Mouse (Mus musculus) hindbrain, postnatal 0 days (tissue): ENCODE results near the gene Sept3. TPM values are rescaled to one million over a fixed set of nuclear protein-coding genes. Genes with fewer than 3 reads are reported as not detected.

Experiments
- ATAC-seq: fragments of 200-750 bp; cut with Nextera tagmentation; 2 replicates; pipeline ENCODE4 v1.8.0; 2017; ENCODE audit warnings: mild to moderate bottlenecking, moderate TSS enrichment, moderate library complexity
- DNase-seq: peaks from one replicate; pipeline ENCODE4 v3.0.0-alpha.2; 2015; ENCODE audit warnings: low spot score
- H3K27ac ChIP-seq: fragments of 300-500 bp; sonication (generic); 2 replicates; pipeline ENCODE4 v1.5.1; 2014; ENCODE audit warnings: mild to moderate bottlenecking
- H3K27me3 ChIP-seq: fragments of 300-500 bp; sonication (generic); 2 replicates; pipeline ENCODE4 v1.6.1; 2014; ENCODE audit warnings: low read length, mixed read lengths; ENCODE audit not compliant: insufficient read depth
- H3K36me3 ChIP-seq: fragments of 300-500 bp; sonication (generic); 2 replicates; pipeline ENCODE4 v1.6.1; 2014; ENCODE audit warnings: low read length, mixed read lengths; ENCODE audit not compliant: insufficient read depth
- H3K4me1 ChIP-seq: fragments of 300-500 bp; sonication (generic); 2 replicates; pipeline ENCODE4 v1.6.1; 2014; ENCODE audit warnings: antibody characterized with exemption, low read length, mixed read lengths; ENCODE audit not compliant: insufficient read depth
- H3K4me2 ChIP-seq: fragments of 300-500 bp; sonication (generic); 2 replicates; pipeline ENCODE4 v1.6.1; 2014; ENCODE audit warnings: low read depth, mild to moderate bottlenecking, low read length, moderate library complexity, mixed read lengths
- H3K4me3 ChIP-seq: fragments of 300-500 bp; sonication (generic); 2 replicates; pipeline ENCODE4 v1.5.1; 2014; ENCODE audit warnings: low read length
- H3K9ac ChIP-seq: fragments of 300-500 bp; sonication (generic); replicated peaks from 2 replicates; pipeline ENCODE4 v1.6.1; 2014; ENCODE audit warnings: mild to moderate bottlenecking, low read length, moderate library complexity, mixed read lengths
- H3K9me3 ChIP-seq: fragments of 300-500 bp; sonication (generic); 2 replicates; pipeline ENCODE4 v1.6.1; 2016; ENCODE audit warnings: low read length, mixed read lengths
- CTCF ChIP-seq: IDR thresholded peaks from 2 replicates; pipeline ENCODE4 v1.5.1; 2016; ENCODE audit warnings: antibody characterized with exemption, control low read depth, low read depth
- WGBS: fragments of 180-500 bp; shearing (Covaris S2); extraction: QIAGEN DNeasy Blood & Tissue Kit; methylation state at CpG from one replicate; pipeline ENCODE4 v1.1.7; 2014; 5-methylcytosine and 5-hydroxymethylcytosine counted together
- polyA plus RNA-seq: library from polyadenylated mRNA; unstranded; fragments of >200 nt; fragmentation: Nextera tagmentation; extraction: Ambion mirVana; gene quantifications from 2 replicates; pipeline ENCODE4 v1.2.1, GENCODE M21; 2015
- total RNA-seq: library from RNA; depleted of rRNA; stranded (reverse); fragments of >200 nt; gene quantifications from 2 replicates; pipeline ENCODE4 v1.2.3, GENCODE M21; 2014; rRNA removed

Sept3 gene
- 393 and 404 TPM in 2 replicates for total RNA-seq
- 299 and 320 TPM in 2 replicates for polyA plus RNA-seq

DNA sequence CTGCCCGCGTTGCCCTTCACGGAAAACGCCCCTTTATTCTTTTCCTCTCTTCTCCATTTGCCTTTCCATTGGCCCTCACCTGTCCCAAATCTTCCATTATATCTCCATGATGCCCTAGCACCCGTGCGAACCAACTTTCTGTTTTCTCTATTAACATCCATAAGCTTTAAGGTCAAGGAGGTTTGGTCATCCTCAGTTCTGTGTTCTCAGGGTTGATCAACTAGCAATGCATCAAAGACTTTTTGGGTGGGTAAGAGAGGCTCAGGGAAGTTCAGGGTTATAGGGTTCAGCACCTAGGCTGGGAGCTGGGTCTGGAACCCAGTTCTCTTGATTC is at the start of gene Sept3:
Sept3 (plus strand) TSS at position 301 of the 334 bp plus-strand sequence.
- H3K4me3 ChIP-seq = peak within 1 kb of the TSS; percentile 71
- ATAC-seq (no peak), DNase-seq (no peak)
- WGBS = 26% methylated on average over 6 of the region's 6 CpGs
- H3K4me2 ChIP-seq = peak within 1 kb of the TSS; percentile 89
- H3K27me3 ChIP-seq = no peaks in the 10 kb centered on the region
- peak within 1 kb of the TSS; percentile 97 for H3K9ac ChIP-seq
- H3K4me1 ChIP-seq = peaks cover 31% of the 10 kb centered on the region
- no peaks in the 10 kb centered on the region for H3K9me3 ChIP-seq
- TF ChIP-seq CTCF = no peak
- peaks cover 6% of the 10 kb centered on the region; the same call in 1 of the 2 replicates for H3K36me3 ChIP-seq
- peak within 1 kb of the TSS; percentile 95 for H3K27ac ChIP-seq

DNA sequence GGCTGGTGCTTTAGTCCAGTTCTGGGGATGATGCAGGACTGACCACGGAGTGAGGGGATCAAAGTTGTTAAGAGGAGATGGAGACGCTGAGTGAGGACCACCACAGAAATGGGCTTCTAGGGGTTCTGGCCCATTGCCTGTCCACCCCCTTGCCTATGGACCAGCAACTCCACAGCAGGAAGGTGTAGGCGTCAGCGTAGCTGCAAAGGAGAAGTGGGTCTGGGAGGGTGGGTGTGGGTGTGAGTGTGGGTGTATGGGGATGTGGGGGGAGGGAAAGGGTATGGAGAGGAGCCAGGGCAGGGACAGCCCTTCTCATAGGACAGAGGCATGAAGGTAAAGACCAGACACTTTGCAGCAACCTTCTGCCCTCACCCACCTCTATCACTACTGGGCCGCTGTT is 48.9 kb upstream of the Sept3 start:
- Histone ChIP-seq H3K4me2 (no peak overlapping the region), H3K4me3 (no peak overlapping the region), H3K9me3 (no peaks in the 10 kb centered on the region), H3K27me3 (no peaks in the 10 kb centered on the region; the same call in 1 of the 2 replicates), H3K27ac (no peak overlapping the region), H3K9ac (no peak overlapping the region), H3K4me1 (0 out of 2 replicates have a peak, but pooled peaks cover 11% of the 10 kb centered on the region), H3K36me3 (no peaks in the 10 kb centered on the region)
- no peak for ATAC-seq
- no peak for DNase-seq
- no peak for TF ChIP-seq CTCF
- WGBS = 86% methylated on average over 5 of the region's 5 CpGs

DNA sequence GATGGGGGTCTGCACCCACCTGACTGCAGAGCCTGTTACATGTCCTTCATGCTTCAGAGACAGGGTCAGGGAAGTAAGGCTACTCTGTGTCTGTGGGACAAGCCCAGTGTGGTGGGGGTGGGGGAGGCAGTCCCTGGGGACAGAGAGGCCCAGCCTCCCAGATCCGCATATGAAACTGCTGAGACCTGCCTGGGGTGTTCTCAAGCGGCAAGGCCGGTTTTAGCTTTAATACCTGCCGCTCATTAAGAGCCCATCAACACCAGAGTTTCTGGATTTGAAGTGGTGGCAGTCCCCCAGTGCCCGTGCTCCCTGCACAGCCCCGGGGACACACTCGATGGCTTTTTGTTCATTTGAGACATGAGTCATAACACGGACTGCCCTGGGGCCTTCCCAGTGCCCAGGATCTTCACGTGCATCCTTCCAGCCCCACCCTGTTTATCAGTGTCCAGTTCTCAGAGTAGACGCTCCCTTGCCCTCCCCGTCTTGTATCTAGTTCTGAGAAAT is 45.1 kb upstream of the Sept3 start:
- Histone ChIP-seq H3K27me3 (no peaks in the 10 kb centered on the region; the same call in 1 of the 2 replicates), H3K4me2 (no peak overlapping the region), H3K4me3 (no peak overlapping the region), H3K9me3 (no peaks in the 10 kb centered on the region), H3K4me1 (peaks cover 5% of the 10 kb centered on the region; the same call in 1 of the 2 replicates), H3K27ac (no peak overlapping the region), H3K9ac (no peak overlapping the region), H3K36me3 (no peaks in the 10 kb centered on the region)
- WGBS = 45% methylated on average over 11 of the region's 11 CpGs
- DNase-seq (no peak), ATAC-seq (no peak)
- TF ChIP-seq CTCF = no peak

GRCm38 (mm10) chr15:82230098-82230611 is 44.5 kb upstream of the Sept3 start:
- TF ChIP-seq CTCF = no peak
- H3K9me3 ChIP-seq = no peaks in the 10 kb centered on the region
- no peaks in the 10 kb centered on the region for H3K36me3 ChIP-seq
- WGBS = 70% methylated on average over 6 of the region's 6 CpGs
- H3K4me2 ChIP-seq = no peak overlapping the region
- H3K27me3 ChIP-seq = no peaks in the 10 kb centered on the region; the same call in 1 of the 2 replicates
- H3K4me3 ChIP-seq = no peak overlapping the region
- ATAC-seq = no peak
- no peak overlapping the region for H3K9ac ChIP-seq
- no peak overlapping the region for H3K27ac ChIP-seq
- H3K4me1 ChIP-seq = peaks cover 4% of the 10 kb centered on the region; the same call in 1 of the 2 replicates
- DNase-seq = no peak

- H3K4me2 ChIP-seq = no peak overlapping the region
- H3K27me3 ChIP-seq = no peaks in the 10 kb centered on the region; the same call in 1 of the 2 replicates
- no peaks in the 10 kb centered on the region for H3K36me3 ChIP-seq
- H3K4me3 ChIP-seq = no peak overlapping the region
- H3K27ac ChIP-seq = no peak overlapping the region
- H3K4me1 ChIP-seq = peaks cover 4% of the 10 kb centered on the region; the same call in 1 of the 2 replicates
- no peak for ATAC-seq
- no peaks in the 10 kb centered on the region for H3K9me3 ChIP-seq
- H3K9ac ChIP-seq = no peak overlapping the region
- 70% methylated on average over 4 of the region's 4 CpGs for WGBS
- no peak for TF ChIP-seq CTCF
- no peak for DNase-seq
Measured at GRCm38 (mm10) chr15:82231100-82231499, 43.6 kb upstream of the Sept3 start.

GRCm38 (mm10) chr15:82231591-82232378 is 42.9 kb upstream of the Sept3 start:
- ATAC-seq = peak; percentile 2; the same call in 1 of the 2 replicates
- no peak for TF ChIP-seq CTCF
- Histone ChIP-seq H3K27me3 (no peaks in the 10 kb centered on the region; the same call in 1 of the 2 replicates), H3K4me1 (peaks cover 4% of the 10 kb centered on the region; the same call in 1 of the 2 replicates), H3K9ac (0 out of 2 replicates have a peak overlapping the region, but pooled peaks have one; percentile 9), H3K4me2 (no peak overlapping the region), H3K36me3 (no peaks in the 10 kb centered on the region), H3K9me3 (no peaks in the 10 kb centered on the region), H3K4me3 (no peak overlapping the region), H3K27ac (0 out of 2 replicates have a peak overlapping the region, but pooled peaks have one; percentile 1)
- DNase-seq = peak; percentile 67
- 38% methylated on average over 11 of the region's 11 CpGs for WGBS
